Mouse (Mus musculus) intestine, postnatal 0 days (tissue): ENCODE data around the gene Usp47. TPM values are rescaled to one million over a fixed set of nuclear protein-coding genes. Genes with fewer than 3 reads are reported as not detected.

Experiments used
- ATAC-seq: fragments of 200-750 bp; cut with Nextera tagmentation; 2 replicates; pipeline ENCODE4 v1.8.0; 2017; ENCODE audit warnings: mild to moderate bottlenecking, moderate TSS enrichment, moderate library complexity
- H3K27ac ChIP-seq: fragments of 300-500 bp; sonication (generic); 2 replicates; pipeline ENCODE4 v1.5.1; 2014; ENCODE audit warnings: mild to moderate bottlenecking, low read depth, low read length, moderate library complexity
- H3K27me3 ChIP-seq: fragments of 300-500 bp; sonication (generic); replicated peaks from 2 replicates; pipeline ENCODE4 v1.6.1; 2014; ENCODE audit warnings: low read length, mixed read lengths; ENCODE audit not compliant: control insufficient read depth, insufficient read depth
- H3K36me3 ChIP-seq: fragments of 300-500 bp; sonication (generic); 2 replicates; pipeline ENCODE4 v1.6.1; 2014; ENCODE audit warnings: mild to moderate bottlenecking, moderate library complexity; ENCODE audit not compliant: control insufficient read depth, insufficient read depth
- H3K4me1 ChIP-seq: fragments of 300-500 bp; sonication (generic); replicated peaks from 2 replicates; pipeline ENCODE4 v1.6.1; 2014; ENCODE audit warnings: antibody characterized with exemption, low read length, mixed read lengths; ENCODE audit not compliant: control insufficient read depth, insufficient read depth
- H3K4me2 ChIP-seq: fragments of 300-500 bp; sonication (generic); replicated peaks from 2 replicates; pipeline ENCODE4 v1.6.1; 2014; ENCODE audit warnings: low read depth, mild to moderate bottlenecking, moderate library complexity
- H3K4me3 ChIP-seq: fragments of 300-500 bp; sonication (generic); 2 replicates; pipeline ENCODE4 v1.5.1; 2014; ENCODE audit warnings: low read depth, low read length
- H3K9ac ChIP-seq: fragments of 300-500 bp; sonication (generic); 2 replicates; pipeline ENCODE4 v1.6.1; 2014; ENCODE audit warnings: mild to moderate bottlenecking, low read depth, low read length
- H3K9me3 ChIP-seq: fragments of 300-500 bp; sonication (generic); 2 replicates; pipeline ENCODE4 v1.6.1; 2016; ENCODE audit warnings: mixed run types; ENCODE audit not compliant: control insufficient read depth
- CTCF ChIP-seq: sonication (generic); IDR thresholded peaks from 2 replicates; pipeline ENCODE4 v1.5.1; 2016; ENCODE audit warnings: low read depth, mild to moderate bottlenecking, control low read depth, antibody characterized with exemption, moderate library complexity
- WGBS: fragments of 180-500 bp; shearing (Covaris S2); extraction: QIAGEN DNeasy Blood & Tissue Kit; methylation state at CpG from one replicate; pipeline ENCODE4 v1.1.7; 2014; 5-methylcytosine and 5-hydroxymethylcytosine counted together
- polyA plus RNA-seq: library from polyadenylated mRNA; unstranded; fragments of >200 nt; fragmentation: Nextera tagmentation; extraction: Ambion mirVana; gene quantifications from 2 replicates; pipeline ENCODE4 v1.2.1, GENCODE M21; 2015

Gene Usp47
- polyA plus RNA-seq, 1 experiment from 2014 or later = 26.9 TPM

- no peak for TF ChIP-seq CTCF
- Histone ChIP-seq H3K4me1 (no peaks in the 10 kb centered on the region; the same call in 1 of the 2 replicates), H3K27me3 (peaks cover 4% of the 10 kb centered on the region), H3K27ac (no peak overlapping the region), H3K9ac (no peak overlapping the region), H3K36me3 (no peaks in the 10 kb centered on the region), H3K4me3 (no peak overlapping the region), H3K4me2 (no peak overlapping the region), H3K9me3 (no peaks in the 10 kb centered on the region)
- no peak for ATAC-seq
- 49% methylated on average over 4 of the region's 4 CpGs for WGBS
Measured at GRCm38 (mm10) chr7:112154445-112154844, 131.1 kb downstream of the Usp47 start.

- Histone ChIP-seq H3K9ac (no peak overlapping the region), H3K27ac (no peak overlapping the region), H3K4me3 (no peak overlapping the region), H3K36me3 (no peaks in the 10 kb centered on the region), H3K4me1 (no peaks in the 10 kb centered on the region; the same call in 1 of the 2 replicates), H3K4me2 (no peak overlapping the region), H3K9me3 (no peaks in the 10 kb centered on the region), H3K27me3 (peaks cover 4% of the 10 kb centered on the region)
- TF ChIP-seq CTCF = no peak
- 13% methylated on average over 1 of the region's 1 CpGs for WGBS
- no peak for ATAC-seq
Measured at GRCm38 (mm10) chr7:112155194-112155593, 131.9 kb downstream of the Usp47 start.

- no peak for TF ChIP-seq CTCF
- H3K27me3 ChIP-seq = peaks cover 4% of the 10 kb centered on the region
- peak overlapping the region; percentile 61 for H3K4me2 ChIP-seq
- no peaks in the 10 kb centered on the region for H3K9me3 ChIP-seq
- H3K4me1 ChIP-seq = no peaks in the 10 kb centered on the region; the same call in 1 of the 2 replicates
- ATAC-seq = no peak
- H3K36me3 ChIP-seq = no peaks in the 10 kb centered on the region
- peak overlapping the region; percentile 42 for H3K9ac ChIP-seq
- 19% methylated on average over 23 of the region's 23 CpGs for WGBS
- H3K4me3 ChIP-seq = peak overlapping the region; percentile 47
- H3K27ac ChIP-seq = peak overlapping the region; percentile 46; the same call in 1 of the 2 replicates
Measured at GRCm38 (mm10) chr7:112157584-112158315, 134.4 kb downstream of the Usp47 start.

GRCm38 (mm10) chr7:112158316-112158741, 135.0 kb downstream of the Usp47 start:
- TF ChIP-seq CTCF = no peak
- Histone ChIP-seq H3K4me3 (peak overlapping the region; percentile 47), H3K36me3 (no peaks in the 10 kb centered on the region), H3K9ac (peak overlapping the region; percentile 42), H3K9me3 (no peaks in the 10 kb centered on the region), H3K4me2 (peak overlapping the region; percentile 61), H3K27me3 (peaks cover 4% of the 10 kb centered on the region), H3K4me1 (no peaks in the 10 kb centered on the region; the same call in 1 of the 2 replicates), H3K27ac (peak overlapping the region; percentile 46; the same call in 1 of the 2 replicates)
- WGBS = under 1% methylated on average over 17 of the region's 23 CpGs
- ATAC-seq = no peak

- H3K4me1 ChIP-seq = no peaks in the 10 kb centered on the region; the same call in 1 of the 2 replicates
- peaks cover 4% of the 10 kb centered on the region for H3K27me3 ChIP-seq
- ATAC-seq = 0 out of 2 replicates have a peak, but pooled peaks have one; percentile 10
- peak within 1 kb of the TSS; percentile 61 for H3K4me2 ChIP-seq
- H3K27ac ChIP-seq = peak within 1 kb of the TSS; percentile 46; the same call in 1 of the 2 replicates
- H3K36me3 ChIP-seq = no peaks in the 10 kb centered on the region
- H3K9me3 ChIP-seq = no peaks in the 10 kb centered on the region
- TF ChIP-seq CTCF = no peak
- 10% methylated on average over 21 of the region's 21 CpGs for WGBS
- peak within 1 kb of the TSS; percentile 42 for H3K9ac ChIP-seq
- H3K4me3 ChIP-seq = peak within 1 kb of the TSS; percentile 47
Measured at GRCm38 (mm10) chr7:112158942-112159341, 135.6 kb downstream of the Usp47 start, which contains the start of gene Dkk3. Dkk3 (minus strand) TSS chr7:112159057.

GRCm38 (mm10) chr7:112159835-112160234, 136.5 kb downstream of the Usp47 start:
- Histone ChIP-seq H3K36me3 (no peaks in the 10 kb centered on the region), H3K4me1 (no peaks in the 10 kb centered on the region; the same call in 1 of the 2 replicates), H3K4me3 (no peak overlapping the region), H3K27me3 (peaks cover 4% of the 10 kb centered on the region), H3K9ac (no peak overlapping the region), H3K9me3 (no peaks in the 10 kb centered on the region), H3K4me2 (no peak overlapping the region), H3K27ac (no peak overlapping the region)
- TF ChIP-seq CTCF = peak; percentile 43; the same call in 1 of the 2 replicates
- no peak for ATAC-seq
- WGBS = 69% methylated on average over 5 of the region's 6 CpGs

Other genes starting within 250 kb of the Usp47 start
- gene Galnt18, start 243.5 kb upstream of the Usp47 start, polyA plus RNA-seq = 6.9 and 7.8 TPM in 2 replicates
- 17.0 and 19.2 TPM in 2 replicates for gene Dkk3, start 135.6 kb downstream of the Usp47 start, polyA plus RNA-seq
- 13.0 and 13.6 TPM in 2 replicates for gene Mical2, start 202.4 kb downstream of the Usp47 start, polyA plus RNA-seq